7 mouse cellular contexts compared by ENCODE assay signal in genomic region chr14:55161098-55161634, GRCm38 (mm10). TPM values are rescaled to one million over a fixed set of nuclear protein-coding genes. Genes with fewer than 3 reads are reported as not detected.
A peak's percentile ranks its signal among the peaks of the same experiment; 100 is the strongest.
DNase-seq lines count a peak whose midpoint lies in the region; ATAC-seq and TF ChIP-seq lines count a peak whose summit lies in the region.

No protein-coding gene starts in this region.

- no peaks in the 10 kb centered on the region for H3K36me3 ChIP-seq in embryonic facial prominence, embryonic 12.5 days
- H3K36me3 ChIP-seq in heart, adult 2 months (ENCODE audit: control insufficient read depth, insufficient read depth, low read length), result no peaks in the 10 kb centered on the region
- H3K36me3 ChIP-seq in kidney, adult 2 months (ENCODE audit: control insufficient read depth, insufficient read depth, low read length), result no peaks in the 10 kb centered on the region
- no peaks in the 10 kb centered on the region for H3K36me3 ChIP-seq in limb, embryonic 12.5 days
- no peaks in the 10 kb centered on the region for H3K36me3 ChIP-seq in midbrain, embryonic 15.5 days (replicated peaks)
- no peaks in the 10 kb centered on the region for H3K36me3 ChIP-seq in spleen, adult 2 months (ENCODE audit: control insufficient read depth, insufficient read depth, low read length)

- H3K27ac ChIP-seq in embryonic facial prominence, embryonic 12.5 days, result no peak overlapping the region
- H3K27ac ChIP-seq in heart, adult 2 months, result no peak overlapping the region
- H3K27ac ChIP-seq in kidney, adult 2 months (ENCODE audit: insufficient read depth, low read depth, low read length), result no peak overlapping the region
- no peak overlapping the region for H3K27ac ChIP-seq in limb, embryonic 12.5 days
- H3K27ac ChIP-seq in midbrain, embryonic 15.5 days, result no peak overlapping the region
- no peak overlapping the region for H3K27ac ChIP-seq in spleen, adult 2 months (ENCODE audit: insufficient read depth, low read length)

- H3K27me3 ChIP-seq in embryonic facial prominence, embryonic 12.5 days, result no peaks in the 10 kb centered on the region
- no peaks in the 10 kb centered on the region for H3K27me3 ChIP-seq in heart, adult 2 months (ENCODE audit: control insufficient read depth, insufficient read depth, low read length)
- H3K27me3 ChIP-seq in kidney, adult 2 months (replicated peaks; ENCODE audit: control insufficient read depth, insufficient read depth, low read length), result no peaks in the 10 kb centered on the region
- no peaks in the 10 kb centered on the region for H3K27me3 ChIP-seq in limb, embryonic 12.5 days
- no peaks in the 10 kb centered on the region for H3K27me3 ChIP-seq in midbrain, embryonic 15.5 days (replicated peaks)
- no peaks in the 10 kb centered on the region for H3K27me3 ChIP-seq in spleen, adult 2 months (ENCODE audit: control insufficient read depth, insufficient read depth, low read length)

- ATAC-seq in embryonic facial prominence, embryonic 12.5 days (ENCODE audit: insufficient number of reproducible peaks, insufficient read depth, low FRiP score, low TSS enrichment), result peak; percentile 63; the same call in 1 of the 2 replicates
- ATAC-seq in limb, embryonic 12.5 days (ENCODE audit: insufficient number of reproducible peaks, insufficient read depth, low FRiP score, low TSS enrichment, low read depth), result no peak; the same call in 1 of the 2 replicates
- ATAC-seq in midbrain, embryonic 15.5 days (replicated peaks), result peak; percentile 91

- no peak overlapping the region for H3K9ac ChIP-seq in embryonic facial prominence, embryonic 12.5 days
- H3K9ac ChIP-seq in heart, adult 2 months (ENCODE audit: low read depth, low read length), result no peak overlapping the region
- H3K9ac ChIP-seq in limb, embryonic 12.5 days (replicated peaks), result no peak overlapping the region
- no peak overlapping the region for H3K9ac ChIP-seq in midbrain, embryonic 15.5 days

- no peaks in the 10 kb centered on the region for H3K9me3 ChIP-seq in embryonic facial prominence, embryonic 12.5 days
- H3K9me3 ChIP-seq in limb, embryonic 12.5 days, result no peaks in the 10 kb centered on the region
- H3K9me3 ChIP-seq in midbrain, embryonic 15.5 days, result no peaks in the 10 kb centered on the region

- peaks cover 6% of the 10 kb centered on the region; the same call in 1 of the 2 replicates for H3K4me1 ChIP-seq in embryonic facial prominence, embryonic 12.5 days
- no peaks in the 10 kb centered on the region for H3K4me1 ChIP-seq in heart, adult 2 months (ENCODE audit: control insufficient read depth, insufficient read depth, low read length)
- H3K4me1 ChIP-seq in kidney, adult 2 months (ENCODE audit: control insufficient read depth, insufficient read depth, low read length), result no peaks in the 10 kb centered on the region
- peaks cover 16% of the 10 kb centered on the region for H3K4me1 ChIP-seq in limb, embryonic 12.5 days (replicated peaks)
- peaks cover 4% of the 10 kb centered on the region for H3K4me1 ChIP-seq in midbrain, embryonic 15.5 days
- H3K4me1 ChIP-seq in spleen, adult 2 months (ENCODE audit: control insufficient read depth, insufficient read depth, insufficient read length), result no peaks in the 10 kb centered on the region

- no peaks in the 10 kb centered on the region for H3K79me2 ChIP-seq in heart, adult 2 months (replicated peaks; ENCODE audit: control insufficient read depth, insufficient read depth, low read length)

- no peak for TF ChIP-seq EP300 in heart, adult 2 months (IDR thresholded peaks at IDR 0.05; ENCODE audit: insufficient read depth, low read depth, low read length)

- intact Hi-C loops in heart, adult 2 months (cut with DNase I), result loop anchor here (2.0 kb wide), 1 partner anchor 38 kb away; no protein-coding TSS in a partner anchor

- WGBS in embryonic facial prominence, embryonic 12.5 days, result 29% methylated on average over 14 of the region's 14 CpGs
- WGBS in heart, adult 2 months, result 25% methylated on average over 14 of the region's 14 CpGs
- WGBS in kidney, adult 2 months, result 33% methylated on average over 14 of the region's 14 CpGs
- 32% methylated on average over 14 of the region's 14 CpGs for WGBS in limb, embryonic 12.5 days
- 31% methylated on average over 14 of the region's 14 CpGs for WGBS in midbrain, embryonic 15.5 days
- WGBS in spleen, adult 2 months, result 32% methylated on average over 14 of the region's 14 CpGs

- peak overlapping the region; percentile 38; the same call in 1 of the 2 replicates for H3K4me2 ChIP-seq in embryonic facial prominence, embryonic 12.5 days (replicated peaks)
- H3K4me2 ChIP-seq in limb, embryonic 12.5 days, result peak overlapping the region; percentile 50
- H3K4me2 ChIP-seq in midbrain, embryonic 15.5 days, result peak overlapping the region; percentile 48

- TF ChIP-seq POLR2A in heart, adult 2 months (IDR thresholded peaks at IDR 0.05; ENCODE audit: insufficient read depth, low read depth, low read length), result no peak
- TF ChIP-seq POLR2A in kidney, adult 2 months (IDR thresholded peaks at IDR 0.05; ENCODE audit: low read depth, low read length), result no peak
- no peak for TF ChIP-seq POLR2A in spleen, adult 2 months (IDR thresholded peaks at IDR 0.05; ENCODE audit: low read depth, low read length)

- peak; percentile 94 for TF ChIP-seq CTCF in heart, adult 2 months (IDR thresholded peaks at IDR 0.05)
- peak; percentile 91 for TF ChIP-seq CTCF in kidney, adult 2 months (conservative IDR thresholded peaks at IDR 0.05; ENCODE audit: insufficient read depth, insufficient read length, low read depth, low read length)
- peak; percentile 81; the same call in 1 of the 2 replicates for TF ChIP-seq CTCF in spleen, adult 2 months (IDR thresholded peaks at IDR 0.05; ENCODE audit: extremely low read depth, insufficient read depth, insufficient read length, insufficient replicate concordance)

- H3K4me3 ChIP-seq in embryonic facial prominence, embryonic 12.5 days, result no peak overlapping the region
- H3K4me3 ChIP-seq in heart, adult 2 months, result no peak overlapping the region
- no peak overlapping the region for H3K4me3 ChIP-seq in kidney, adult 2 months (ENCODE audit: insufficient read depth, low read depth, low read length)
- peak overlapping the region; percentile 18; the same call in 1 of the 2 replicates for H3K4me3 ChIP-seq in limb, embryonic 12.5 days (replicated peaks)
- H3K4me3 ChIP-seq in midbrain, embryonic 15.5 days, result no peak overlapping the region
- no peak overlapping the region for H3K4me3 ChIP-seq in spleen, adult 2 months (ENCODE audit: extremely low read depth, insufficient read depth, insufficient read length)

- peak; percentile 83 for DNase-seq in adrenal gland, postnatal 14 days
- peak; percentile 69 to 81 for DNase-seq in heart, adult 2 months
- DNase-seq in kidney, adult 2 months, result peak; percentile 75
- peak; percentile 48 to 69 for DNase-seq in spleen, adult 2 months (ENCODE audit: low read depth in 1 of 2, low spot score in 2 of 2)

RNA-seq across cellular contexts. Expression of gene Jph4, which starts 44.4 kb away (rescaled TPM):
- 3.3 and 5.9 TPM in 2 replicates for total RNA-seq in adrenal gland, postnatal 14 days (2021)
- polyA plus RNA-seq in embryonic facial prominence, embryonic 12.5 days (2016; fragmentation: Nextera tagmentation; extraction: Ambion mirVana), result 2.6 and 2.9 TPM in 2 replicates
- total RNA-seq in heart, adult 2 months (2021), result under 1 TPM in 1 of 2 experiments, not detected in 1; 0.23 TPM
- 0.25 and 0.32 TPM in 2 replicates for polyA plus RNA-seq in heart, adult 2 months (2012; rRNA removed)
- polyA plus RNA-seq in kidney, adult 2 months (2012; rRNA removed), result 0.19 and 0.25 TPM in 2 replicates
- polyA plus RNA-seq in limb, embryonic 12.5 days (2016; fragmentation: Nextera tagmentation; extraction: Ambion mirVana), result 0.69 and 0.78 TPM in 2 replicates
- polyA plus RNA-seq in midbrain, embryonic 15.5 days (2015; fragmentation: Nextera tagmentation; extraction: Ambion mirVana), result 39.7 and 42.5 TPM in 2 replicates
- 0.33 and 0.50 TPM in 2 replicates for polyA plus RNA-seq in spleen, adult 2 months (2012; rRNA removed)

RNA-seq across cellular contexts. Expression of gene Ap1g2, which starts 54.8 kb away (rescaled TPM):
- total RNA-seq in adrenal gland, postnatal 14 days (2021), result 26.6 and 36.1 TPM in 2 replicates
- polyA plus RNA-seq in embryonic facial prominence, embryonic 12.5 days (2016; fragmentation: Nextera tagmentation; extraction: Ambion mirVana), result 14.8 and 17.2 TPM in 2 replicates
- total RNA-seq in heart, adult 2 months (2021), result 1 to 10 TPM; 5.3 to 5.6 TPM
- 8.2 and 10.2 TPM in 2 replicates for polyA plus RNA-seq in heart, adult 2 months (2012; rRNA removed)
- 28.2 and 29.6 TPM in 2 replicates for polyA plus RNA-seq in kidney, adult 2 months (2012; rRNA removed)
- polyA plus RNA-seq in limb, embryonic 12.5 days (2016; fragmentation: Nextera tagmentation; extraction: Ambion mirVana), result 10.7 and 13.7 TPM in 2 replicates
- polyA plus RNA-seq in midbrain, embryonic 15.5 days (2015; fragmentation: Nextera tagmentation; extraction: Ambion mirVana), result 7.5 and 9.2 TPM in 2 replicates
- 64.9 and 77.2 TPM in 2 replicates for polyA plus RNA-seq in spleen, adult 2 months (2012; rRNA removed)

Comparison
In these comparisons a context has a peak if more than half of its experiments do, and no peak if none do; other contexts are left out.
1. RNA of gene Jph4, which starts 44.4 kb away (polyA plus RNA-seq): 39.7 to 42.5 TPM in midbrain, embryonic 15.5 days; 2.6 to 2.9 TPM in embryonic facial prominence, embryonic 12.5 days, 0.69 to 0.78 TPM in limb, embryonic 12.5 days, 0.33 to 0.50 TPM in spleen, adult 2 months, 0.25 to 0.32 TPM in heart, adult 2 months and 0.19 to 0.25 TPM in kidney, adult 2 months; every median in the first group is over 10 times any median in the second.
2. Peak in every context shown above with its lines, with median percentiles within 50 percentile points of each other: DNase-seq, H3K4me2 ChIP-seq and CTCF ChIP-seq.